Mouse (Mus musculus) neural tube, embryonic 10.5 days (tissue): ENCODE results near the gene Ulk3.

ENCODE experiments used
- DNase-seq: peaks from one replicate; pipeline ENCODE4 v3.0.0-alpha.2; 2017; ENCODE audit warnings: low spot score; ENCODE audit errors: extremely low spot score

The Ulk3 gene

DNA sequence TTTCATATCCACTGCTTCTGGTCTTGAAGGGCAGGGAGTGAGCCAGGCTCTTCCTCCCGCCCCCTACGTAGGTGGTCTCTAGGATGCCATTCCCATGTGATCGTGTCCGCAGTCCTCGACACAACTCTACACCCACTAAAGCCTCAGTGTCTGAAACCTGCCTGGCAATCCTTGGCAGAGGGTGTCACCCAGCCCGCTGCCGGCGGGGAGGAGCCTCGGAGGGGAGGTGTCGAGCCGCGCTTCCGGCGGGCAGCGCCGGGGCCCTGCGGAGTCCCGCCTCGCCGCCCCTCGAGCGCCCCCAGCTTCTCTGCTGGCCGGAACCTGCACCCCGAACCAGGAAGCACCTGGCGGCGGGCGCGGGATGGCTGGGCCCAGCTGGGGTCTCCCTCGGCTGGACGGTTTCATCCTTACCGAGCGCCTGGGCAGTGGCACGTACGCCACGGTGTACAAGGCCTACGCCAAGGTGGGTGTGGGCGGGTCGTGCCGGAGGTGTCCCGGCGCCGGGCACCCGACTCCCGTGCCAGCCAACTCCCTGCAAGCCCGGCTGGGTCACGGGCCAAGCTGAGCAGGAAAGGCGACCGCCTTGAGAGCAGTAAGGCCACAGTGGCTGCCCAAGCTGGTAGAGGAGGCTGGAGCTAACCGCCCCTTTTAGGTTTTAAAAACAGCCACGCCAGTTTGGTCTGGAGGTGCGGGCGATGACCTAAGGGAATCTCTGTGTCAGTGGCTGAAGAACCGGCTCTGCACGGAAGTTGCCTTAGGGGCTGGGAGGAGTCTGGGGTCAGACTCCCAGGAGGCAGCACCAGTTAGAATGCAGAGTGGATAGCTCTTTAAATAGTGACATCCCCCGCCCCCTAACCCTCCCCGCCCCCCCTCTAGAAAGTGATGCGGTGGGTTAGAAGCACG is at the start of gene Ulk3:
TSS of gene Ulk3 (plus strand) at position 229 of the 903 bp plus-strand sequence.
- peak; percentile 77 for DNase-seq

DNA sequence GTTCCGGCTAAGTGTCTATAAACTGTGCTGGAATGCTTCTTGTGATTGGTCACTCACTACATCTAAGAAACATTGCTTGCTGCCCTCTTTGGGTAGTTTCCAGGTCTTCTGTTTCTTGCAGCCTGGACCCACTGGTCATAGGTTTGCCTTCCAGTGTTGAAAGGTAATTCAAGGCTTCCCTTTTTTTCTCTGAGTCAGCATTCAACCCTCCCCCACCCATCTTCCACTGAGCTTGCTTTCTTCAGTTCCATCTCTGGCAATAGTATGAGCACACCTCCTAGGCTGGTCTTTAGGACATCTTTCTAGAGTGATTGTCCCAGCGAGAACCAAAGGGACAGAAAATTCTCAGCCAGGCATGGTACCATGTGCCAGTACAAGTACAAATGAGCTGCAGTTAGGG is 49.7 kb upstream of the Ulk3 start:
- DNase-seq = no peak

DNA sequence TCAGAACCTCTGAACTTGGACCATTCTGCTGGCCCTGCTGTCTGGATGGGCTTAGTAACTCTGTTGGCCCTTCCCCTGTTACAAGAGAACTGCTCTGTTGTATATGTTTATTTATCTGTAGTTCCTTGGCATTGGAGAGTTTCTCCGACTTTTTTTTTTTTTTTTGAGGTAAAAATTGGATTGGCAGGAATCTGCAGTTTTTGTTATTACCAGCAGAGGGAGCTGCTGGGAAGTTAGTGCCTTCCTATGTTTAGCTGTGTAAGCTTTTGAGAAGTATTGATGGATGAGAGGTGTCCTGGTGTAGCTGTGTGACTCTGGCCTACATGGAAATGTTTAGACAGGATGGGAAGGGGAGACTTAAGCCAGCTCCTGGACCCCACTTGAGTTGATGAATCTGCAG is 47.9 kb upstream of the Ulk3 start:
- no peak for DNase-seq

DNA sequence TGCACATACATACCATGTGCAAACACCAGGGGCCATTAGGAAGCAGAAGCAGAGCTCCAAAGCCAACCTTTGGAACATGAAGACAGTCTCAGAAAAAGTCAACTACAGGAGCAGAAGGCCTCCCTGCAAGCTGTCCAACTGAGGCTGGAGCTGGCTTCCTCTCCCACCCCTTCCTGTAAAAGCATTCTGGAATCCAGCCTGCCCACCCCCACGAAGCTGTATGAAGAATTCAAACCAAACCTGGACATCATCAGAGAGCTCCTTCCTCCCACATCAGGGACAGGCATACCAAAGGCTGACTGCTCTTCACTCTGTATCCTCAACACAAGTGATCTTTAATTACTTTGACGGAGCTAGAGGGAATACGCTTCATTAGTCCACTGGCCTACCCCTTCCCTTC is 45.3 kb upstream of the Ulk3 start:
- no peak for DNase-seq

DNA sequence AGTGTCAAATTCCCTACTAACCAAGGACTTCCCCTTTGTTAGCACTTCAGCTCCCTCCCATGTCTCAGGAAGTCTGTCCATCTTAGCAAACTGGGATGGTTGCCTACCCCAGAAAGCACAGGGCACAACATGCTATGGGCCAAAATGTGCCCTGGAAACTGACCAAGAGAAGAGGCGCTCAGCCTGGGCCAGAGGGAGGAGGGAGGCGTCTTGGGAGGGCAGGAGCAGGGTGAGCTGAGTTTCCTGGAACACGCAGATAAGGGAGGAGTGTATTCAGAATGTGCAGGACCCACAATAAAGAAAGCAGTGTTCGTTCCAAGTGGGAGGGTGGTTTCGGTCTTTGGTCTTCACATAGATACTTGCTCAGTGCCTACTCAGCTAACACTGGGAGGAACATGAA is 42.0 kb upstream of the Ulk3 start:
- no peak for DNase-seq

DNA sequence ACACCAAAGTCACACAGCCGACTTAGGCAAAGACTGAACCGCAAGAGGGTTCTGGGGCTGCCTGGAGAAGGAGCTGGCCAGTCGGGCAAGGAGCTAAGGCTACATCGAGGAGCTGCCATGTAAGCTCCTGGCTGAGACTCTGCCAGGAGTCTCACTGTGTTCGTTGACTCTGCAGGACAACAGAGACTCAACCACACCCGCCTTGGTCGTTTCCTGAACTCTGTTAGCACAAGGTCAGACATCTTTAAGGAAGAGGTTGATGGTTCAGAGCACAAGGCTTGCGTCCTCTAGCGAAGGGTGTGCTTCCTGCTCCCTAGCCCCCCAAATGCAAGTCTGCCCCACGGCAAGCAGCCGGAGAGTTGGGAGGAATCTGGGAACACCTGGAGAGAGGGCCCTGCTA is 41.4 kb upstream of the Ulk3 start:
- DNase-seq = no peak

DNA sequence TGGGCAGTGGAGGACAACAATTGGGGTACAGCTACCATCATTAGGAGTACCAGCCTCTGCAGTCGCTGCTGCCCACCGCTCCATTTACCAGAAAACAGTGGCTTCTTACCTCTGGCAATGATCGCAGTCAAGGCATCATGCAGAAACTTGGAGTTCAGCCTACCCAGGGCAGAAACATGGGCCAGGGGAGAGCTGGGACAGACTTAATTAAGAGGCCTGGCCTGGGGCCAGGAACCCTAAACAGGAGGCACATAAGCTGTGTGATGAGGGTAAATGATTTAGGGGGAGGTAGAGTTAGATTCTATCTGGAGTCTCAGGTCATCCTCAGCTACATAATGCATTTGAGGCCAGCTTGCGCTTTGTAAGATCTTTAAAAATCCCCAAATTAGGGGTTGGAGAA is 40.1 kb upstream of the Ulk3 start:
- no peak for DNase-seq

DNA sequence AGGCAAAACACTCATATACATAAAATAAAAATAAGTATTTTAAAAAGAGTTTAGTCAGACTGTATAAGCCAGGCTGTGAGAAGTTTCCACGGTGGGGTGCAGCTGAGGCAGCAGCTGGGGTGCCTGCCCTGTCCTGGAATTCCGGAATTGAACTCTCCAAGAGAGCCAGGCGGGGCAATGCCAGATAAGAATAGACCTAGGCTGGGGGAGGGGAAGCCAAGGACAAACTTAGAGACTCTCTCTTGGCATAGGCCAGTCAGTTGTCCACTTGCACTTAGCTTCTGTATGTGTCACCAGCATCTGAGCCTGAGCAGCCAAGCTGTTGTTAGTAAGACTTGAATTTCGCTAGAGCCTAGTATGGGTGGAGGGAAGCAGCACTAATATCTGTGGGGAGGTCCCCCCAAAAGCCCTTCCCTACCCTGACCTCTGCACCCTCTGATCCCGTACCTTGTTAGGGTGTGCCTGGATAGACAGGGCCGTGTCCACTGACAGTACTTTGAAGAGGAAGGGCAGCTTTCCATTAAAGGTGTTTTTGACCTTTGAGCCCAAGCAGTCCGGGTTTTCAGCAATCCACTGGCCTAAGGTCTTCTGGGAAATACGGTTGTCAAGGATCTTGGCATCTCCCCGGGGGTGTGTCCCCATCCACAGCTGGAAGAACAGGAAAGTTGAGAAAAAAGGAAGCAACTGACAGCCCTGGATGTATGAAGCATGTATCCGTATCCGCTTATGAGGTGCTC is 39.0 kb upstream of the Ulk3 start:
- DNase-seq = no peak

DNA sequence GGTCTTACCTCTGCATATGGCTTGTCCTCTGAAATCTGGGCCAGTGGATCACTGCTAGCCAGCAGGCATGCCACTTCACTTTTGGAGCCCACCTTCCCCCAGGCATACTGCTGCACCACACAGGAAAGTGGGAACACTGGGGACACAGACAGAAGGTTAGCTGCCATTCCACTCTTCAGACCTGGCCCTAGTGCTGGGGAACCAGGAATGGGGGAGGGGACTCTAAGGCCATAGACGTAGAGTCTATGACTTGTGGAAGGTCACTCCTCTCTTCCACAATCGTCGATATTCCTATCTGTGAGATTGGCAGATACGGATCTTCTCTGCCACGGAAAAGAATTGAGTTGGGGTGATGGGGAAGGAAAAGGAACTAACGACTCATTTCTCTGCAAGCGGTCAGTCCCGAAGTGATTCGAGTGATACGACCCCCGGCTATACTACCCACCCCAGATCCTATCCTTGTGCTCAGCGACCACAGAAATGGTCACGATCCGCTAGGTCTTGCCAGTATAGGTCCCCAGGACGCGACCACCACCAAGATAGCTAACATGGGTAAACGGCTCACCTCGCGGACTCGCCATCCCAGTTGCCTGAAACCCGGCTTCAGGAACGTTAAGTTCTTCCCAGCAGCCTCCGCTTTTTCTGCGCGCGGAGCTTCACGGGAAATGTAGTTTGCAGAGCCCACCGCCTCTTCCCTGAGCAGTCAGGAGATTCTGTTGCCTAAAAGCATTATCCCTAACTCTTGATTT is 36.9 kb upstream of the Ulk3 start, which contains the start of gene Mpi:
TSS of gene Mpi (minus strand) at position 625 of the 749 bp plus-strand sequence.
- DNase-seq = peak; percentile 60

DNA sequence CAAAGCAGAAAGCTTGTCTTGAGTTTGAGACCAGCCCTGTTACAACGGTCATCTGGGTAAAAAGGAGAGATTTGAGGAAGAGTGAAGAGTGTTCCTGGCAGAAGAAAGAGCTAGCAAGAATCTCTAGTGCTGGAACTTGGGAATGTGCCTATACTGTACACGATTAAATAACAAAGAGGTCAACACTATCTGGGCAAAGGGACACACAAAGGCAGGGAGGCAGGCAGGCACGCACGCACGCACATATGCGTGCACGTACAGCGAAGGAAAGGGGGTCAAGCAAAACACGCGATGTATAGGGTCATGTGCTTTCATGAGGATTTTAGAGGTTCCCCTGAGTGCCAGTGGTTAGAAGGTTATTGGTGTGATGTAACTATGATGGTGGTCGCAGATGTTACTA is 36.1 kb upstream of the Ulk3 start:
- DNase-seq = no peak

DNA sequence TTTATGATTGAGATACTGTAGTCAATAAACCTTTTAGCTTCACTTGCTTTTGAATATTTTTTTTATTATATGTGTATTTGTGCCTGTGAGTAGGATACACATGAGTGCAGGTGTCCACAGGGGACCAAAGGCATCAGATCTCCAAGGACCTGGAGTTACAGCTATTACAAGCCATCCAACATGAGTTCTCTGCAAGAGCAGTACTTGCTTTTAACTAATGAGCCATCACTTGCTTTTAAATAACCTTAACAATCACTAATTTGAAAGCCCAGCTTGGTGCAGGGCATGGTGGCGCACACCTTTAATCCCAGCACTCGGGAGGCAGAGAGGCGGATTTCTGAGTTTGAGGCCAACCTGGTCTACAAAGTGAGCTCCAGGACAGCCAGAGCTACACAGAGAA is 34.5 kb upstream of the Ulk3 start:
- no peak for DNase-seq

DNA sequence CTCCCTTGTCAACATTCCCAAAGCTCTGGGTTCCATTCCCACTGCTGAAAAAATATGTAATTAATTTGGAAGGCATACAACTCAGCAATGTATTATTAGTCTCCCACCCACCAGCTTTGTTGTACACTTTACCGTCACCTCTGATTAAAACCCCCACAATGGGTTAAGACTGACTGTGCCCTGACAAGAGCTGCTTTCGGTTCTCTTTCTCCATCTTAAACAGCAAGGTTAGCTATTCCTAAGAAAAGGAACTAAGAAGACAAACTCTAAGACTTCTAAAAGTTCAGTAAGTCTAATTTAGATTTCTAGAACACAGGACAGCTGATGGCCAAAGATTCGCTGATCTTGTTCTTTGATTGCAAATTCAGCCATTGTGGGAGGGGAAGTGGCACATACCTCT is 32.0 kb upstream of the Ulk3 start:
- no peak for DNase-seq

DNA sequence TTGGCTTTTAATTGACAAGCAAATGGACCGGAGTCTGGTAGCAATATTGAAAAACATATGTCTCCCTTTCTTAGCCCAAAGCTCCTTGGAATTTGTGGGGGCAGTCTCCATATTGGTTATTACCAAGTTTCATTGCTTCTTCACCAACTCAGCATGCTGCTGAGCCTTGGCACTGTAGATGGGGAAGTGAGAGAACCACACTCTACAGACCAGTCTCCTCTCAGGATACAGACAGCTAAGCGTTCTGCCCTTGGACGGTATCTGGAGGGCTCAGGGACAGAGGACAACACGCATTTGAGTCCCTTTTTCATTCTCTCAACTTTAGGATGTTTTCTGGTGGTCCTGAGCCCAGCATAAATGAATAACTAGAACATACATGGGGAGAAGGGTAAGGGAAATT is 30.6 kb upstream of the Ulk3 start:
- DNase-seq = no peak

DNA sequence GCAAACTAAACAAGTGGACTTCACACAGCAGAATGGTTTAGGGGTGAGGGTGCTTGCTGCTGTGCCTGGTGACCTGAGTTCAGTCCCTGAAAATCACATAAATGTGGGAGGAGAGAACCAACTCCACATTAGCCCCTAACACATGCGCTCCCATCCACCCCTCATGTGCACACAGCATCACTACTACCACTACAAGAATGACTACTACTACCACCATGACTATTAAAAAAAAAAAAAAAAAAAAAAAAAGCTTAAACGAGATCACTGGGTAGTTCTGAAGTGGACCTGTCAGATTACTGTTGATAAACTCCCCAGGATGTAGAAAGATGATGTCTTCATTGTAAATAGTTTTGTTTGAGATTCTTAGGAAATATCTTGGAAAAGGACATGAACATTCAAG is 29.7 kb upstream of the Ulk3 start:
- no peak for DNase-seq

DNA sequence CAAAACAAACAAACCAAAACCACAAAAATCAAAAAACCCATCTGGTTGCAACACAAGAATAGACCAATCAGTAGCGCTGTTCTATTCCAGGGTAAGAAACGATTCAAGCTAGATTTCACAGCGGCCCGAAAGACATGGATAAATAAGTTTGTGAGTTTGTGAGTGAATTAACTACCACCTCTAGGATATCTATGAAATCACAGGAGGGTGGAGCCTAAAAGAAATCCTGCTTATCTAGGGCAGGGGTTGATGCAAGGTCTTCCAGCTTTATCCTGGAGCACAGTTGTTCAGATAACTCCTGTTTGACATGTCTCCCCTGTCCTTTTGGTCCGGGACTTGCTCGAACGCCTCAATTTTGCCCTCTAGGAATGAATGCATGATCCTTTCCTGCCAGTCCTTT is 29.0 kb upstream of the Ulk3 start:
- no peak for DNase-seq

DNA sequence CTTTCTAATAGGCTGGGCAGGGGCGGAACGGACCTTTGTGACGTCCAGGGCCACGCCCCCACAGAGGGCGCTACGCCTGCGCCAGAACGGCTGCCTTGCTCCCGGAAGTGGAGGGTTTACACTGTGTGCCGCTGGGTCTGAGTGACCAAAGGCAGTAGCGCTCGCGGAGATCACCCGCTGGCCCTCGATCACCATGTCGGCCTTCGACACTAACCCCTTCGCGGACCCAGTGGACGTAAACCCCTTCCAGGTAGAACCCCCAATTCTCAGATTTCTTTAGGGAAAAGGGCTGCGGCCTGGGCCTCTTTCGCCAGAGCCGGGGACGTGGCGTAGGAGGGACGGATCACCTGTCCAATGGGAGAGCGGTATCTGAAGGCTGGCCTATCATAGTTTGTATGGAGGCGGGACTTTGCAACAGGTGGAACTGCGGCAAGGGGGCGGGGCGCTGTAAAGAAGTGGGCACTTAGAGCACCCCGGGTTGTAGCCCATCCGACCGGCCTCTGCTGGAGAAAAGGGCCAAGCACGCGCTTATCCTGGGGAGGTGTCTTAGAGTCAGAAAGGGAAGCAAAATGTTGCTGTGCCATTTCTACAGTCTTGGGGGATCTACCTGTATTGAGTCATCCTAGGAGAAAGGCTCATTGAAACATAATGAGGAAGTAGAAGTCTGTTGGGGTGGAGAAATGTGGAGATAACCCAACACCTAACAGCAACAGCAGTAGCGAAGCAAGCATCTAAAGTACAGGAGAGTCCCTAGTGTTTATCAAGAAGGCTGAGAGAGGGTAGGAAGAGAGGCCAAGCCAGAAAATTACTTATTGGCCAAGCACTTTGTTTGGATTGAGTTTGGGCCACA is 28.2 kb upstream of the Ulk3 start, which contains the start of gene Scamp2:
TSS of gene Scamp2 (plus strand) at position 83 of the 850 bp plus-strand sequence.
- DNase-seq = peak; percentile 96

DNA sequence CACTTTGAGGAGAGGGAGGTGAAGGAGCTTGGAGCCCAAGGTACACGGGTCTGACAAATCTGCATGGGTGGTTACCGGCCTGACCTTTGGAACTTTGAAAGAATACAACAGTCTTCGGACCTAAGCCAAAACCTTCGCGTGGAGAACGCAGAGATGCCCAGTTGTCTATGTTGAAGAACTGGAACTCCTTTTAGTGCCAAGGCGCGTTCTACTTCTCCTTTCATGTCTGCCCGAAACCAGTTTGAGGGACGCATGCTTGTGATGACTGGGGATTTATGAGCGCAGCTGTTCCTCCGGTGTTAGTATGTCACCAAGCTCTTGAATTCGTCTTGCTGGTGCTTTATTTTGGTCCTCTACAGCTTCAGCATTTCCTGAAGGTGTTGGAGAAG is 27.5 kb upstream of the Ulk3 start:
- DNase-seq = no peak

DNA sequence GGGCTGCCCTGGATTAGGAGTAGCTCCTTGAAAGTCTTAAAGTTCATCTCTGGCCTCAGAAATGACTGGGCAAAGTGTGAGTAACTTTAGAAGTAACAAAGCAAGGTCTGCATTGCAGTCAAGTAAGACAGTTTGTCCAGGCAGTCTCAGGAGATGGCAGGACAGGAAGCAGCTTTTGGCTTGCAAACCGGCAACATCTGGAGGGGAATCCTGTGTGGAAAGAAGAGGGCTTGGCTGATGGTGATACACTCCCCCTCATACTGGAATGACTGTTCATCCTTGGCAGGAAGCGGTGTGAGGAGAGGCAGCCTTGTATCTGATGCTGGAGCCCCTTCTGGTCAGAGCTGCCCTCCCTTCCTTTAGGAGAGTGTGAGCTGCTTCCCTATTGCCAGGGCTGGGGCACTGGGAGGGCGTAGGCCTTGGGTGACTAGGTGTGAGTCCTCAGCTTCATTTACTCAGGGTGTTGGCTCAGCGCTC is 26.3 kb upstream of the Ulk3 start:
- no peak for DNase-seq

DNA sequence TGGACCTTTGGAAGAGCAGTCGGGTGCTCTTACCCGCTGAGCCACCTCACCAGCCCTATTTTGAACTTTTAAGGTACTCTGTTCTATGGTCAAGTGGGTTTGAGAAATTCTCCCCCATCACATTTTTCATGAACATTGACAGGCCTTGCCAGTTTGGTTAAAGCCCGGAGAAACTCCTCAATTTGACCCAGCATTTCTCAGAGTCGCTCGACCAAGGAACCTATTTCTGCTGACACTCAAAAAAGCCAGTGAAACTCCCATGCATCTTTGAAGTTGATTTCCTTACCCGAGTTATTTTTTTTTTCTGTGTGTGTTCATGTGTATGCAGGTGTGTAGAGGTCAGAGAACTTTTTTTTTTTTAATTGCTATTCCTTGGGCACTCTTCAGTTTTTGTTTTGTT is 24.6 kb upstream of the Ulk3 start:
- DNase-seq = no peak

DNA sequence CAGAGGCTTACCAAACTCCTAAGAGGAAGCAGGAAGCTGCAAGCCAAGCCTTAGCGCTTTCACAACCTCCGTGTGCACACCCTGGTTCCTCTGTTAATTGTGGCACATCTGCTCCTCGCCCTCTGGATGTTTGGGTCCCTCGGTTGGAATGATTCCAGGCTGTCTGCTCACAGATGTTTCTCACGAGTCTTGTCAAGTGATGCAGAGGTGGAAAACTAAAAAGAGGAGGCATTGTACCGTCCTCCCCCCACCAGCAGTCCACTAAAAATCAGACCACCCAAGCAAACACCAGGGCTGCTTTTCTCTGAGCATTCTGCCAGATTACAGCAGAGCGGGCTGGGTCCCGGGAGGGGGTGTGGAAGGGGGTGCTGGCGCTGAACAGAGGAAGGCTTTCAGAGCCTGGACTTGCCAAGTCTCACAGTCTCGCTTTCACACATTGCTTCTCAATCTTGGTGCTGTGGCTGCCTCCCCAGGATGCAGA is 23.5 kb upstream of the Ulk3 start:
- no peak for DNase-seq

DNA sequence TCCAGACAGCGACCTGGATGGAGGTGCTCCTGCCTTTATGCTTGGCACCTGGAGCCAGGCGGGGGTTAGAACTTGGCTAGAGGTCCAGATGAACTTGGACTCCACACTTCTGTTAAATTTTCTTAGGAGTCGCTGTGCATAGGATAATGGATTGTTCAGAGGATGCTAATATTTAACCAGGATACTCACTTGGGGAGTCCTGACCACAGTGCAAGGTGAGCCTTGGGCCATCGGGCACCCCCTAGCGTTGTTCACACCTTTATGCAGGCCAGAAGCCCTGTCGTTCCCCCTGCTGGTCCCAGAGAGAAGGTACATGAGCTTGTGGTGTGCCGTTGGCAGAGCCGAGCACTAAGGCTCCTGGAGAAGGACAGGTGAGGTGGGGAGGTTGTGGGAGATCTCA is 22.4 kb upstream of the Ulk3 start:
- DNase-seq = no peak
